Mouse (Mus musculus): Measurements from ENCODE around the gene Frs3. TPM values are rescaled to one million over a fixed set of nuclear protein-coding genes. Genes with fewer than 3 reads are reported as not detected.
A peak's percentile ranks its signal among the peaks of the same experiment; 100 is the strongest.
"Not testable (repeated sequence)": the region's sequence is repeated elsewhere in the genome, so short reads cannot be mapped to it uniquely, and the experiment has no call there.

Frs3 gene
- 1 to 10 TPM; 5.2 to 6.0 TPM for total RNA-seq (2021)

DNA sequence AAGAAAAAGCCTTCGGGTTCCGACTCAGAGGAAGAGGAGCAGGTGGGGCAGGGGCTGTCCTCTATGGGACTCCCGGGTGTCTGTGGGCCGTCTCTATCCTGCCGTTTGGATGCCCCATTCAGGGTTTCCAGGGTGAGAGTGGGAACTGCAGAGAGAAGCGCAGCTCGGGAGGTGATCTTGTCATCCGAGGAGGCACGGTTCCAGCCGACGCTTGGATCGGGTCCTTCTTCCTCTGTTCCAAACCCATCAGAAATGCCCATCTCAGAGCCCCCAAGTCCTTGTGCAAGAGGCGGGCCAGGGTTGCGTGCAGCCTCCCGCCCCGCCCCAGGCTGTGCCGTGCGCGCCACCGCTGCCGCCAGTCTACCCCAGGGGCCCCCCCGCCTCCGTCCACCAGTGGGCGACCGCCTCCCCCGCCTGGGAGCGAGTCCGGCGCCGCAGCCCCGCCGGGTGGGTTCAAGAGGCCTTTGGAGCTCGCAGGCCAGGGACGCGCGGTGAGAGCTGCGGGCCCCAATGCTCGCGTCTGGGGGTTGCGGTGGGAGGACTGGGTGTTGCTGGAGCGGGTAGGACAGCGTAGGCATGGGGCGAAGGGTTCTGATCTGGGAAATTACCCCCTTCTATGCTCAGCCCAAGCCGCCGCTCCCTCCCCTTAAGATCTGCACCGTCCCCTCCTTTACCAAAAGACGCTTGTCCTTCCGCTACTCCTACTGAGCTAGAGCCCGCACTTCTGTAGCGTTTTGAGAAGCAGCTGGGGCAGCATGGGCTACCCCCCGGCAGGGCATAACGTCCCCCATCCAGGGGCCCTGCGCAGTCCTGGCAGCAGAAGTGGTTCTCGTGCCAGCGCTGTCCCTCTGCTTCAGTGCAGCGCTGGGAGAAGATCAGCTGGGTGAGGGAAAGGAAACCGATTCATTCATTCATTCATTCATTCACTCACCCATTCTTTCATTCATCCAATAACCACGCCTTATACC lies at the start of gene Frs3:
TSS of gene Frs3 (plus strand) at position 423 of the 968 bp plus-strand sequence.
- DNase-seq: peak; percentile 83

GRCm38 (mm10) chr17:47642992-47643391 lies 45.8 kb upstream of the Frs3 start:
- DNase-seq: no peak

DNA sequence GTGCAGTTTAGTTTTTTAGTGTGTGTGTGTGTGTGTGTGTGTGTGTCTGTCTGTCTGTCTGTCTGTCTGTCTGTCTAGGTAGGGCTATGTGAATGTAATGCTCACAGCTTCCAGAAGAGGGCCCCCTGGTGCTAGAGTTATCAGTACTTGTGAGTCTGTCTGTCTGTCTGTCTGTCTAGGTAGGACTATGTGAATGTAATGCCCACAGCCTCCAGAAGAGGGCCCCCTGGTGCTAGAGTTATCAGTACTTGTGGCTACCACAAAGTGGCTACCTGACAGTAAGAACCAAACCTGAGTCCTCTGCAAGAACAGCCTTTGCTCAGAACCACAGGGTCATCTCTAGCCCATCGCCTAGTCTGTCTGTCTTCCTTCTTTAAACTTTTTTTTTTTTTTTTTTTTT lies 42.1 kb upstream of the Frs3 start:
- DNase-seq: peak; percentile 63

- no peak for DNase-seq
Observed at GRCm38 (mm10) chr17:47648966-47649365, 39.9 kb upstream of the Frs3 start.

GRCm38 (mm10) chr17:47651953-47652352 lies 36.9 kb upstream of the Frs3 start:
- no peak for DNase-seq

GRCm38 (mm10) chr17:47654346-47654745 lies 34.5 kb upstream of the Frs3 start:
- not testable (repeated sequence) for DNase-seq

GRCm38 (mm10) chr17:47655697-47656096 lies 33.1 kb upstream of the Frs3 start:
- DNase-seq: no peak

DNA sequence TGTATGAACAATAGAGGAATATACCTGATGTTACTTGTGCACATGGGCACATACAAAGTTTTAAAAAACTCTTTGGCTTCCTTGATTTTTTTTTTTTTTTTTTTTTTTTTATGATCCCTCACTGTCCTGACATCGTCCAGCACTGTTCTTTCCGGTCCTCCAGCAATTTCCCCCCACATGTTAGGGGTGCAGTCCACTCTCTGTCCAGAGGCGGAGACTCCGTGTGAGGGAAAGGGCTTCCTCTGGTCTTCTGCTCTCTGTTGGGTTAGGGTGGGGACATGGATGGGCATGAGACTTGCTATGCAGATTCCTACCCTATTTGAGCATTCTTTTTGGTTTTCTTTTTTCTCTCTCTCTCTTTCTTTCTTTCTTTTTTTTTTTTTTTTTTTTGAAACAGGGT lies 30.9 kb upstream of the Frs3 start:
- DNase-seq: no peak

- DNase-seq: no peak
Observed at GRCm38 (mm10) chr17:47658741-47659243, 30.0 kb upstream of the Frs3 start.

GRCm38 (mm10) chr17:47663009-47663713 lies 25.7 kb upstream of the Frs3 start:
- DNase-seq: no peak

DNA sequence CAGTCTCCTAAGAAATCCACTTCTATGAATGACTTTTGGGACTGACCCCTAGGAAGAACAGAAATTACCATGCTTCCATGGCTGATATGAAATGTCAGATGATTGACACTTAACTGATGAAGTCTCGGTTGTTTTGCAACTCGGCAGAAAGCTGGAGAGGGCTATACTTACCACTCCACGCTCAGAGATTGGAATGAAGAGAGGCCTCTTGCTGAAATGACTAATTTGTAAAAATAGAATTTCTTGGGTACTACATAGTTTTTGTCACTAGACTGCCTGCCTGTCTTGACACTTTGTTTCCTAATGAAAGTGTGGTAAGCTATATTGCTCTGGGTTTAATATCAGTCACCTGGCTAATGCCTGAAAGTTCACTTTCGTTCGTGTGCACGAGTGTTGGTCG lies 24.4 kb upstream of the Frs3 start:
- DNase-seq: no peak

GRCm38 (mm10) chr17:47669166-47669565 lies 19.7 kb upstream of the Frs3 start:
- no peak for DNase-seq

DNA sequence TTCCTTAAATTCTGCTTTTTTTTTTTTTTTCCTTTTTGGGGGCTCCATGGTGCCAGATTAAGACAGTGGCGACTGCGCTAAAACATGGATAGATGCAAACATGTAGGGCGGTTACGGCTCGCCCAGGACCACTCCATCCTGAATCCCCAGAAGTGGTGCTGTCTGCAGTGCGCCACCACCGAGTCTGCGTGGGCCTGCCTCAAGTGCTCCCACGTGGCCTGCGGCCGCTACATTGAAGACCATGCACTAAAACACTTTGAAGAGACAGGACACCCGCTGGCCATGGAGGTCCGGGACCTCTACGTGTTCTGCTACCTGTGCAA lies 16.9 kb upstream of the Frs3 start:
- no peak for DNase-seq

- peak; percentile 69 for DNase-seq
Observed at GRCm38 (mm10) chr17:47672311-47673111, 16.3 kb upstream of the Frs3 start.

DNA sequence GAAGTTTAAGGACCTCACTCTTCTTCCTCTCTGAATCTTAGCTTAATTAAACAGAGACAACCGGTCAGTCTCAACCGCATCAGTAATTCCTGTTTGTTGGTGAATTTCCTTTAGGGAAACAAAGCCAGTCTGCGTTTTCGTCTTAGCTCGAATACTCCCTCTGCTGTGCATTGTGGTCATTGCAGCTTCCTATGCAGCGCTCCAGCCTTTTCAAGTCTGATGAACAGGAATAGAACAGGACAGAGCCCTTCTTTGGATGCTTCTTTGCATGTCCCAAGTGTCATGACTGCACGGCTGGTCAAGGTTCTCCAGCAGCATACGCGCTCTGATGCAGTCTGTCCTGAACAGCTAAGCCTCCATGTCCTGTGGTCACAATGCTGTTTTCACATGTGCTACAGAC lies 12.2 kb upstream of the Frs3 start:
- DNase-seq: peak; percentile 84

GRCm38 (mm10) chr17:47678238-47678637 lies 10.6 kb upstream of the Frs3 start:
- DNase-seq: no peak

GRCm38 (mm10) chr17:47678702-47679101 lies 10.1 kb upstream of the Frs3 start:
- DNase-seq: no peak

- DNase-seq: no peak
Observed at GRCm38 (mm10) chr17:47682836-47683235, 6.0 kb upstream of the Frs3 start.

DNA sequence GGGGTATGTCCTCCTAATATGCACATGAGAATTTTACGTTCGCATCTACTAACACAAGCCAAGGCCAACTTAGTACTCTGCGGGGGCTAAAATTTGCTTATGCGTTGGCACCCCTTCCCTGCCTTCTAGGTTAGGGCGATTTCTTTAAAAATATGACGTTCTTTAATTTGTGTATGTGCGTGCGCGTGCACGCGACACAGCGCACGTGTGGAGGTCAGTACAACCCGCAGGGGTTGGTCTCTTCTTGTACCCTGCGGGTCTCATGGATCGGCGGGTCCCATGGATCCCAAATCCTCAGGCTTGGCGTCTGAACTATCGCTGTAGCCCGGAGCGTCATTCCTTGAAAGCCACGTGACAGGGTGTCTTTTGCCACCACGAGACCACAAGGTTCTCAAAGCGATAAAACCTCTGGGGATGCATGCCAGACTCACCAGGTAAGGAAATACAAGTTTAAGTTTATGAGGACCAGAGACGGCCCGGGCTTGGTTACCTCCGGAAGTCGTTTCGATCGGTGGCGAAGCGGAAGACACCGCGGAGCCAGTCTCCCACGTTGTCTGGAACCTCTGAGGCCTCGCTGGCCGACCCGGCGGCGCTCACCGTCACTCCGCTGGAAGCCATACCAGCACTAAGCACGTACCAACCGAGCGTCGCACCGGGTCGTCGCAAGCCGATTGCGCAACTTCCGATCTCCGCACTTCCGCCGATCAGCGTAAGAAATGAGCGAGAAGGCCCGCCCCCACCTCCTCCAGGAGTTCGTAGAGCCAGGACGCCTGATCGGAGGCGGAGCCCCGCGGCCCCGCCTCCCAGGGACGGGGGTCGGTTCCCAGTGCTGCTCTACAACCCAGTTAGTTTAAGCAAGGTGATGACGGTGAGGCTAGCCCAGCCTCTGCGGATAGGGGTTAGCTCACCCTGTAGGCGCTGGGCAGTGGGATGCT lies 1.2 kb upstream of the Frs3 start:
- peak; percentile 95 for DNase-seq

DNA sequence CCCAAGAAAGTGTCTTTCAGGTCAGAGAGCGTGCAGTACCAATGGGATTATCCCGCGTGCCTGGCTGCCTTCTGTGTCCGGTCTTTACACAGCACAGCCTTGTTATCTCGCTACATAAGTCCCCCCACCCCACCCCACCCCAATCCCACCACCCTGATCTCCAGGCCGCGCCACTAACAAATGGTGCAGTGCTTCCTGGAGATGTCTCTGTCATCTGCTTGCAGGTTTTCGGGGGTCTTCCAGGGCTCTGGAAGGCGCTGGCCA lies 554 bp upstream of the Frs3 start, which contains the start of gene Tomm6:
TSS of gene Tomm6 (minus strand) at position 43 of the 264 bp plus-strand sequence.
- DNase-seq: no peak

DNA sequence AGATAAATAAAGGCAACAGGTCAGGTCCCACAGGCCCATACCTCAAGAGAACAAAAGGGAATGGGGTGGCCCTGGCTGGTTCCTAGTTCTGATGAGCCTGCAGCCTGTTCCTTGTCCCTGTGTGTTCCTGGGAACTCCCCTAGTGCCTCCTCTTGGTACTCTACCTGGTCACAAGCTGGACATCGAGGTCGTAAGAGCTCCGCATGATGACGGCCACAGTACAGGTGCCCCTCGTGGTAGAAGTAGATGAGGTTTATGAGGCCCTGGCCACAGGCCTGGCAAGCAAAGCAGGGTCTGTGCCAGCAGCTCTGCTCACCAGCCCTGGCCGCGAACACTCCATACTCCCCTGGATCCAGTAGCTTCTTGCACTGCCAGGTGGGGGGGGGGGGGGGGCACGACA lies 1.1 kb downstream of the Frs3 start:
- no peak for DNase-seq

DNA sequence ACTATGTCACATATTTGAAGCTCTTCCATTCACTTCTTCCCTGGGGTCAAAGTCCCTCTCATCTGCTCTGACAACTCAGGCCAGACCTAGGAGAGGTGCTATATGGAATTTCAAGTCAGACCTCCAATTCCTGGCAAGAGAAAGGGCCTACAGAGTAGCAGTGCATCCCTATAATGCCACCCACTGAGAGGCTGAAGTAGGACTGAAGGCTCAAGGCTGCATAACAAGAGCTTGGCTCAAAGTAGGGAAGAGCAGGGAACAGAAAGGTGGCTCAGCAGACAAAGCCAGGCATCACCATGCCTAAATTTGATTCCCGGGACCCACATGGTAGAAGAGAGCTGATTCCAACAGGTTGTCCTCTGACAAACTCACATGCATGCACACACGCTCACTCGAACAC lies 2.8 kb downstream of the Frs3 start:
- no peak for DNase-seq
